Mouse (Mus musculus): ENCODE results near the gene Trpc5os. TPM values are rescaled to one million over a fixed set of nuclear protein-coding genes. Genes with fewer than 3 reads are reported as not detected.

Gene Trpc5os
- not detected for polyA plus RNA-seq (2014; fragmentation: Illumina TruSeq; extraction: RNeasy Lipid Tissue Mini Kit (QIAGEN cat#74804); ENCODE audit: low read depth, low replicate concordance)

GRCm38 (mm10) chrX:144456281-144456680 is at the start of gene Trpc5os:
Trpc5os (plus strand) TSS chrX:144456581.

Other genes with a start within 250 kb of the Trpc5os start
- gene Alg13, start 138.8 kb upstream of the Trpc5os start, polyA plus RNA-seq (2014; fragmentation: Illumina TruSeq; extraction: RNeasy Lipid Tissue Mini Kit (QIAGEN cat#74804); ENCODE audit: low read depth, low replicate concordance): 14.6 TPM
- not detected for gene Trpc5, start 231.6 kb downstream of the Trpc5os start, polyA plus RNA-seq (2014; fragmentation: Illumina TruSeq; extraction: RNeasy Lipid Tissue Mini Kit (QIAGEN cat#74804); ENCODE audit: low read depth, low replicate concordance)
- gene Rtl4, start 232.3 kb downstream of the Trpc5os start, polyA plus RNA-seq (2014; fragmentation: Illumina TruSeq; extraction: RNeasy Lipid Tissue Mini Kit (QIAGEN cat#74804); ENCODE audit: low read depth, low replicate concordance): not detected